Mouse (Mus musculus) right cerebral cortex, adult 2 months (tissue): Measurements from ENCODE around the gene Ntmt1.

ENCODE experiments used
- DNase-seq, 2 experiments: peaks; one replicate each; pipeline ENCODE4 v3.0.0; 2021 to 2022; ENCODE audit warnings: low spot score in 2 of 2

Gene Ntmt1

DNA sequence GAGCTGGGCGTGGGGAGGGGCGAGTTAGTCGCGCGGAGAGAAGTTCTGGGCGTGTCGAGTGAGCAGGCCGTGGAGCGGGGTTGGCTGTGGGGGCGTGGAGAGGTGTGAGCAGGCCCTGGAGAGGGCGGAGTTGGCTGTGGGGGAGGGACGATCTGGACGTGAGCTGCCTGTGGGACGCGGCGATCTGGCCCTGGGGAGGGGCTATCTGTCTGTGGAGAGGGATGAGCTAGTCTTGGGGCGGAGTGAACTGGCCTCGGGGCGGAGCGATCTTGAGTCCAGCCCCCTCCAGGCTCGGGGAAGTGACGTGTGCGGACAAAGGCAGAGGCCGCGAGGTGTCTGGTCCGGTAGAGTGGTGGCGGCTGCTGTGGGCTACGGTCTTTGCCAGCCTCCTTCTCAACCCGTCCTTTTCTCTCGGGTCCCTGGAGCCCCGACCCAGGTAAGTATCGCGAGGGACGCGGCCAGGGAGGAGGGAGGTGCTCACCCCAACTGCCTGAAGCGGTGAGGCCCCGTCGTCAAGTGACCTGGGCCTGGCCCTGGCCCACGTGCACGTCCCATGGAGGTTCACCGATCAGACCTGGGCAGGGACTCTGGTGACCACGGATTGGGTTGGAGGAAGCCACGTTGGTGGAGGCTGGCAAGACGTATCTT, at the start of gene Ntmt1:
Gene Ntmt1, plus strand, starts transcription at position 179 of the 648 bp plus-strand sequence.
- DNase-seq, result peak; percentile 99

DNA sequence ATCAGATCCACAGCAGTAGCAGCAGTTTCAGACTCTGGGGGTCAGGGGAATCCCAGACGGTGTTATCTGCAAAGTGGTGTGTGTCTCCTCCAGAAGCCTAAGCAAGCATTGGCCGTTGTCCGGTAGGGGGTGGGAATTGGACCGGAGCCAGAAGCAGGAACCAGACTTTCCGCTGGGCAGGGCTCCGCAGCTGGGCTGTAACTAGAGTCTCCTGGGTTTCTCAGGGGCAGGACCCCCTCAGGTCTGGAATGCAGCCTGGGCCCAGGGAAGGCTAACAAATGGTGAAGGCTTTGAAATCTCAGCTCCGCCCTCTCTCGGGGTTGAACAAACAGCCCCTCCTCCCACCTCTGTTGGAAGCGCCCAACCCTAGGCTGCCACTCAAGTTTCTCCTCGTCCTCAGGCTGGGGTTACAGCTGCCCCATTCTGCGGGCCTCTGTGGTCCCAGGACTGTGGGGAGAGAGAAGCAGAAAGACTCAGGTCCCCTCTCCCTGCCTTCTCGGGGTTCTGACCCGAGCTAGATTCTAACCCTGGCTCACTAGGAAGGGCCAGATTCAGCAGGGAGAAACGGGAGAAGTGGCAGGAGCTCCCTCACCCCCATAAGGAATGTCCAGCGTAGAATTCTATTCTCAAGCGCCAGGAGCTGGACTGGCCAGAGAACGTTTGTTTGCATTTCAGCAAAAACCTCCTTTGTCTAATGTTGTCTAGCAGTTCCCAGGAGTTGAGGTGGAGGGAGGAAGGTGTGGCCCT, 49.1 kb upstream of the Ntmt1 start:
- peak in 1 of 2 experiments; percentile 31 for DNase-seq

DNA sequence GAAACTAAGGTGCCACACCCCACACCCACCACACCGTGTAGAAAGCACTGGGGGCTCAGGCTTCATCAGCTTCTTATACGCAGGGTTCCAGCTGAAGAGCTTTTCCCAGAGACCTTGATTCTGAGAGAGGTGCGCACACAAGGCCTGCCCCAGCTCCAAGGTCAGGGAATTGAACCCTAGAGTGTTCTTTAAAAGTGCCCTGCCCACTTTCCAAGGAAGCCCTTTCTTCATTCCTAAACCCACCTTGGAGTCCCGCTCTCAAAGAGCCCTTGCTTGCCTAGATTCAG, 48.6 kb upstream of the Ntmt1 start:
- no peak for DNase-seq

DNA sequence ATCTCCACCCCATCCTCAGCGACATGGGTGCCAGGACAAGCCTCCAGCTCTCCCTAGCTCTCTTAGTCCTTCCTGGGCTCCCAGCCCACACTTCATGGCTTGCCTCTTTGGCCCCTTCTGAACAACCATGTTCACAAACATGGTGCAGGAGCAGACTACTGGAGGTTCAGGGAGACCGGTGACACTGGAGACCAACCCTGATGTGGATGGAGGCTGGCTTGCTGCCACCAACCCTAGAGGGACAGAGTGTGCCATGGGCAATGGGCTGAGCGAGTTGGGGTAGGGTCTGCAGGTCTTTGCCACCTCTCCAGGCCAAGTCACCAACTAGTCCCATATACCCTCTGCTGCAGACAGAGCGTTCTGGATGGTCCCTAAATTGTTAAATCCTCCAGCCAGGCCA, 48.2 kb upstream of the Ntmt1 start:
- DNase-seq, result no peak

DNA sequence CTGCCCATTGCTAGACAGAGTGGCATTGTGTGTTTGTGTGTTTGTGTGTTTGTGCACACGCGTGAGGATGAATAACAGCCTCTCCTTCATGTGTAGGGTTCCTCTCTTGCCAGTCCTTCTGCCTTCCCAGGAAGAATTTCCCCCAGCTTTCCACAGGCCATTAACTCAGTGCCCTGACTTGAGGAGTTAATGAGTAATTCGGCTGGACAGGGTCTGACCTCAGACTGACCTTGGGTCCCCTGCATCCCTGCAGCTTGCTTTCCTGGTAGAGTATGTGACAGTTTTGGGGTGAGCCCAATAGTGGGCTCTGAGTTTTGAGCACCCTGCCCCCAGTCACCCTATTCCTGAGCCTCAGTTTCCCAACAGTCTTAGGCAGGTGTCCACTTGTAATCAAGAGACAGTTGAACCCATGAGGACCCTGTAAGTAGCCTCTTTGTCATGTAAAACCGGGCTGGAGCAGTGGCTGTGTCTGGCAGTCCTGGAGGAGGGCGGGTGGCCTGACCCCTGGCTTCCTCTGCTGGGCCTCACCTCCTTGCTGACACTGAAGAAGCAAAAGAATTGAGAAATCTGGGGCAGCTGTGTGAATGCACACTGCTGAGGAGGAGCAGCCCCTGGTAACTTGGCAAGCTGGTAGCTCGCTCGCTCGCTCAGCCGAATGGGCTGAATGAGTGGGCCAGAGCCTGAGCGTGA, 47.6 kb upstream of the Ntmt1 start:
- no peak for DNase-seq

DNA sequence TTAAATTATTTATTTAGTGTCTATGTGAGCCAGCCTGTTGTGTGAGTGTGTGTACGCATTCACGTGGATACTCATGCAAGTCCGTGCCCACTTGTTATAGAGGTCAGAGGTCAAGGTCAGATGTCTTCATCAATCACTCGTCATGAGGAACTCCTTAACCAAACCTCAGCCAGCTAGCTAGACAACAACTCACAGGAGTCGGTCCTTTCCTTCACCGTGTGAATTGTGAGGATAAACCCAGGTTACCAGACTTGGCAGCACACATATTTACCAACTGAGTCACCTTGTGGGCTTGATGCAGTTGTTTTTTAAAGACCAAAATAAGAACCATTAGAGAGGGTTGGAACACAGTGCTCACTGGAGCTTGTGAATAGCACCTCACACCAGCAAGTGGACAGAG, 46.9 kb upstream of the Ntmt1 start:
- no peak for DNase-seq

DNA sequence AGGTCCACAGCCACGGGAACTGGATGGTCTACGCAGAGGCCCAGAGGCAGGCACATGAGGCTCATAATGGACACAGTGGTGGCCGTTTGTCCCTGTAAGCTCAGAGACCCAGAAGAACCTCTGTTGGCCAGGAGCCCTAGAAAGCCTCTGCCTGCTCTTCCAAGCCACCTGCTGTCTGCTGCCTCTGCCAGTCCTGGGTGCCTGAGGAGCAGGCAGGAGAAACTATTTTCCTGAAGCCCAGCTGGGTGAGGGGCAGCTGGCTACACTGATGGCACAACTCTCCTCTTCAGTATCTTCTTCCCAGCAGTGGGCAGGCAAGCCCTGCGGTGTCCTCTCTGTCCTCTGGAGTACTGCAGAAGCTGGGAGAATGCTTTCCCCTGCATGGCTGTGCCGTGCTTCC, 41.2 kb upstream of the Ntmt1 start:
- no peak for DNase-seq

DNA sequence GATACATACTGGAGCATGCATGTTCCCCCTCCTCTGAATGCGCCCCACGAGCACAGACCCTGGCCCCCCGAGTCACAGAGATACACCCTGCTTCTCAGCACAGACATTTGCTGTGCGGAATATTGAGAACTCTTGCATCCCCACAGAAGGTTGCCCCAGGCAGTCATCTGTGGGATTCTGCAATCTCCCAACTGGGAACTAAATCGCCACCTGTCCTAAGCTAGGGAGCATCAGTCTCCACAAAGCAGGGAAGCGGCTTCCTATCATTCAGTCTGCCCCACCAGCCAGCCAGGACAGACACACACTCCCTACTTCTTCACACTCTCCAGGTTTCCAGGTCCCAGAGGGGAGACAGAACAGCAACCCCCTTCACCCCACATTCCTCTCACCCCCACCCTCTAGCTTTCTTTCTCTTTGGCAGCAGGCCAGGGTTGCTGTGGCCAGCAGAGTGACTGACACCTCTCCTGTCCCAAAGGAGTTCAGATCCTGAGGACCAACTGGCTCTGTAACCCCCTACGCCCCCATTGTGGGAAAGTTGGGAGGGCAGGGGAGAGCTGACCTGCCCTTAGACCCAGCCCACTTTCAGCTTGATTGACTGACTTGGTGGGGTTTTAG, 39.9 kb upstream of the Ntmt1 start:
- no peak for DNase-seq

DNA sequence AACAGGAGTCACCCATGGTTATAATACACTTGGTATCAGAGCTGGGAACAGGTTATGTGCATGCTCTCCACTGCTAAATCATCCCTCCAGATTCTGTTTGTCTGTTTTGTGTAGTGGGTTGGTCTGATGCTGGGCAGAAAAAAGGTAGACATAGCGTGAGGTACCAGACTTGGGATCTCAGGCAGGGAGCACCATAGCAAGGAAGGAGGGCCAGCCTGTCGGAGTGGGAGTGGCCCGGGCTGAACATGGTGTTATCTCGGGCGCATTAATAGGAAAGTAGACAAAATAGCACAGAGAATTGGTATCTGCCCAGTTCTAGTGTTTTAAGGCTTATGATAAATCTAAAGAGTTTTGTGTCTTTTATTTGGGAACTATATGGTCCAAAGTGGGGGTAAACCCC, 39.1 kb upstream of the Ntmt1 start:
- DNase-seq, result no peak

DNA sequence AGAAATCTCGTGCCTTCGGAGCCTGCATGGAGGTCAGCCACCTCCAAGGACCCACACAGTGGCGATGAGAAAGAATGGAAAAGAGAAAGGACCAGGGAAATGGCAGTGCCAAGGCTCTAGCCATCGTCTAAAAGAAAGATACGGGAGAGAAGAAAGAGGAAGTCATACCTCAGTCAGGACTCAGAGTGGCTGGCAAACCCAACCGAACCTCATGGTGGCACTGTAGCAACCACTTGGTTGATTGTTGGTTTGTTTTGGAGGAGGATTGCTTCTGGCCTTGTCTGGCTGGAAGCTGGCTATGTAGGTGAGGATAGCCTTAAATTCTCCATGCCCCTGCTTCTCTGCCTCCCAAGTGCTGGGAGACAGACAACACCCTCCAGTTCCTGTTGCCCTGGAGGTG, 38.4 kb upstream of the Ntmt1 start:
- DNase-seq, result peak in 1 of 2 experiments; percentile 26

DNA sequence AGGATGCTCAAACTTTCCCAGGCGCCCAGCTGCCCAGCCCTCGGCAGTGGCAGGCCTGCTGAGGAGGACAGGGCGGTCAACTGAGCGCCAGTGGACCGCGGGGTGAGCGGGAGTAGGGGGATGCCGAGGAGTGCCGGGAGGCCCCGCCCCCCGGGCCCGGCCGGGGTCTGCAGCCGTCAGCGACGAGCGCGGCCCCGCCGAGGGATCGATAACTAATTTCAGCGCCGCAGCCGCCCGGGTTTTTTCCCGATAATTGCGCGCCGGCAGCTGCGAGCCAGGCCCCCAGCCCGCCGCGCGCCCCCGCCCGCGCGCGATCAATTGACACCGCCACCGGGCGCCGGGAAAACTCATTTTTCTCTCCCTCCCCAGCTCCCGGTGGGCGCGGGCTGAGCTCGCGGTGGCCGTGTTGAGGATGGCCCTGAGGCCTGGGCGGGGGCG, 36.2 kb upstream of the Ntmt1 start:
- peak in 1 of 2 experiments; percentile 40 for DNase-seq

DNA sequence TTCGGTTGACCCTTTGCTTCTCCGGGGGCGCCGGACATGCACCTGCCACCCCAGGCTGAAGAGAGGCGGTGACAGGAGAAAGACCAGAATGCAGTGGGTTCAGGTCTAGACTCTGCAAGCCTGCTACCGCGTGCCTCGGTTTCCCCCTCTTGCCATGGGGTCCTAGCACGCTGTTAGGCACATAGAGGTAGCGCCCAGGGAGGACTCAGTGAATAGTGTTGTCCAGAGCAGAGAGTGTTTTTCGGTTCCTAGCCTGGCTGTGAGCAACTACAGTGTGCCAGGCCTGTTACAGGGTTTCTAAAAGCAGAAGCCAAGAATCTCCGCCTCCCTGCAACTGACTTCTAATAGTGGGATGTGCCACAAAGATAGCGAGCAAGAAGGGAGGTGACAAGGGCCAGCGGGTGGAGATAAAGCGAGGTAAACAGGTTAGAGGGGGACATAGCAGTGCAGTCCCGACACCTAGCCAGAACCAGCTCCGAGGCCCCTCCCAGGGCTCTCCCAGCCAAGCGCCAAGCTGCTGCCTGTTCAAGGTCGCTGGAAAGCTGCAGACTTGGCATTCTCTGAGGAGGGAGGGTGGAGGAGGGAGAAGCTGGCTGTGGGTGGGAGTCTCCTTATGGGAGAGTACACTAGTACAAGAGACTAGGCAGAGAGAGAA, 35.7 kb upstream of the Ntmt1 start:
- peak; percentile 79 to 84 for DNase-seq

DNA sequence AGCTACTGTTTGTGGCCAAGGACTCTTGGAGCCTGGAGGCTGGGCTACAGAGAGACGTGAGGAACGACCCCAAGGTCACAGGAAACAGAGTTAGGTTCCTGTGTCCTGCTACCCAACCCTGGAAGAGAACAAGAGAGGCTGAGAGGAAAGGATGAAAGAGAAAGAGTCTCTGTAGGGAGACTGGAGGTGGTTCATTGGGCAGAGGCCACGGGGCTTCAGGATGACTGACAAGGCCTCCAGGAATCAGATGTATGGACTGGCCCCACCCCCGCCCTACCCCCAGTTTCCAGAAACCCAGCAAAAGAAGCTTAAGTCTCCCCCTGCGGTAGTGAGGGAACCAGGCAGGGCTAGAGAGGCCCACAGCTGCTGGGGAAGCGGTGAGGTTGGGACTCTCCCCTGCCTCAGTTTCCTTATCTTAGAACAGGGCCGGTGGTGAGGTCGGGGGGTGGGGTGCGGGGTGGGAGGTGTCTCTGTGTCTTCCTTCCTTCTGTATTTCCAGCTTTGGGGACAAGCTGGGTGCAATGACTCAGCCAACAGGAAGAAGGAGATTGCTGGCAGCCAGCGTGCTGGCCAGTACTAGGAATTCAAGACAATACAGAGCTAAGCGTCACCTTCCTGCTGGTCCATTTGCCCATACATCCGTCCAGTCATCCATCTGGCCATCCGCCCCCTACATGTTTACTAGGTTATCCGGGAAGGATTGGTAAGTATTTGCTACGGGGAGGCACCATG, 34.9 kb upstream of the Ntmt1 start:
- DNase-seq, result no peak

DNA sequence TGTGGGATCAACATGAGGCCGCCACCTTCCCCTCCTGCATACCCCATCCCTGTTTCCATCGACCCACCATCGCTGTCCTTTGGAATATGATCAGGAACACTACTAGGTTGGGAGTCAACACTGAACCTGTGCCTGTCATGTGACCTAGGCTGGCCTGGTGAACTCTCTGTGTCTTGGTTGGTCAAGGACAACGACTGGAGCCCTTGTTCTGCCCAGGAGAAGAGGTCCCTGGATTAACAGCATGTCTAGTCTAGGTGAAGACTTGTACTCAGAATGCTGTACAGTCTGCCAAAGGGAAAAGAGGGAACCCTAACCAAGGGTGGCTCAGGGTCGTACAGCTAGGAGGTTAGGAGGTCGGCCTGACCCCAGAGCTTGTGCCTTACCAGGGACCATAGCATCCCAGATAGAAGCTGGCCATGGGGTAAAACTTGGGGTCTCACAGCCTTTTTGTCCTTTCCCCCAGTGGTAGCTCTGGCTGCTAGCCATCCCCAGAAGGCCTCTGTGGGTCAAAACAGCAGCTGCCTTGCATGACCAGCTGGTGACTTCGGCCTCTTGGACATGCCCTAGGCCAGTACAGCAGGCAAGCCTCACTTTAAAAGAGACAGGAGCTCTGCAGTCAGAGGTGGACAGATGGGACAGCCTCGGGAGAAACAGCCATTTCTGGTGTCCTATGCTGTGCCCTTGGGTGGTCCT, 34.2 kb upstream of the Ntmt1 start:
- no peak for DNase-seq

DNA sequence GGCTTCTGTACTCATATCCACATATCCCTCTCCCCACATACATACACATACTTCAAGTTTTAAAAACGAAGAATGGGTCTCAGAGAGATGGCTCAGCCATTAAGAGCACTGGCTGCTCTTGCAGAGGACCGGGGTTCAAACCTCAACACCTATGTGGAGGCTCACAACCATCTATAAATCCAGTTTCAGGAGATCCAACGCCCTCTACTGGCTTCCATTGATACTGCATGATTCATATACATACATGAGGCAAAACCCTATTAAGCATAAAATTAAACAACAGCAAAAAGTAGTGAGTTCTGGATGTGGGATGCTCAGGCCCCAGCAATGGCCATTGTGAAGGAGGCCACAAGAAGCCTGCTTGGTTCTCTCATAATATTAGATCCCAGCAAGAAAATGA, 31.7 kb upstream of the Ntmt1 start:
- no peak for DNase-seq

DNA sequence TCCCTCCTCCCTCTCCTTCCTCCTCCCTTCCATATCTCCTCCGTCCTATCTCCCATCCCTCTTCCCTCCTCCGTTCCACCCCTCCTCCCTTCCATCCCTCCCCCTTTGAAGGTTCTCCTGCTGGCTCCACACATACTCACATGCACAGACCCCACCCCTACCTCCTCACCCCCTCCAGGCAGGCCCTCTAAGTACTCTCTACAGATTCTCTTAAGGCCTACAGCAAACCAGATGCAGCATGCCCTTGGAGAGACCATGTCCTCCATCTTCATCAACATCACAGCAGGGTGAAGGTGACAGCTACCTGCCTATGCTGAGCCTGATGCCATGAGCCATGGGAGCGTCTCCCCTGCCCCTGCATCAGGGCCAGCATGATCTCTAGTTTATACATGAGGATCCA, 30.4 kb upstream of the Ntmt1 start:
- no peak for DNase-seq

DNA sequence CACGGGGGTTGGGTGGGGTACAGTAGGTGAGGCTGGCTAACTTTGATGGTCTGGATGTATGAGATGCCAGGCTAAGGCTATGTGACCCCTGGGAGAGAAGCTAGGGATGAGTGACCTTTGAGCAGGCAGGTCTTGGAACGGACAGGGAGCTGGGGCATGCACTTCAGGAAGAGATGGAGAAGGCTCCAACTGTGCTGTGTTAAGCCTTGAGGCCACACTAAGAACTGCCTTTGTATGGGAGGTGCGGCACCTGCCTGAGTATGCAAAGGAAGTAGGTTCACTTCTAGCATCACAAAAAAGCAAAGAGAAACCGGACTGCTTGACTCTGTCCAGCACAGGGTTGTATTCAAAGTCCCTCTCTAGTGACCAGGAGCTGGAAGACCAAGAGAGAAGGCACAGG, 29.4 kb upstream of the Ntmt1 start:
- no peak for DNase-seq

DNA sequence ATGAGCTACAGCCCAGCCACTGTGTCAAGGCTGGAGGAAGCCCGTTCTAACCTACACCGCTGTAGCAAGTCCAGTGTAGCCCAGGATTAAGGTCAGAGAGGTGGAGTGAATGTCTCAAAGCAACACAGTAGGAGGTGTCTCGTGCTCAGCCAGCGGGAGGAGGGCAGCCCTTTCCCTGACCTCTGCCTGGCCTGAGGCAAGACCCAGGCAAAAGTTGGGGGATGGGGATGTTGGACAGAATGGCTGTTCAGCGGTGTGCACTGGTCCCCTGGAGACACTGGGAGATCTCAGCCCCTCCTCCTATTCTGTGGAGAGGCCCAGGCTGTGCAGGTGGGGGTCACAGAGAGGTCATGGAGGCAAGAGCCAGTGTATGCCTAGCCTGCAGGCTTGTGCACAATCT, 28.4 kb upstream of the Ntmt1 start:
- no peak for DNase-seq

DNA sequence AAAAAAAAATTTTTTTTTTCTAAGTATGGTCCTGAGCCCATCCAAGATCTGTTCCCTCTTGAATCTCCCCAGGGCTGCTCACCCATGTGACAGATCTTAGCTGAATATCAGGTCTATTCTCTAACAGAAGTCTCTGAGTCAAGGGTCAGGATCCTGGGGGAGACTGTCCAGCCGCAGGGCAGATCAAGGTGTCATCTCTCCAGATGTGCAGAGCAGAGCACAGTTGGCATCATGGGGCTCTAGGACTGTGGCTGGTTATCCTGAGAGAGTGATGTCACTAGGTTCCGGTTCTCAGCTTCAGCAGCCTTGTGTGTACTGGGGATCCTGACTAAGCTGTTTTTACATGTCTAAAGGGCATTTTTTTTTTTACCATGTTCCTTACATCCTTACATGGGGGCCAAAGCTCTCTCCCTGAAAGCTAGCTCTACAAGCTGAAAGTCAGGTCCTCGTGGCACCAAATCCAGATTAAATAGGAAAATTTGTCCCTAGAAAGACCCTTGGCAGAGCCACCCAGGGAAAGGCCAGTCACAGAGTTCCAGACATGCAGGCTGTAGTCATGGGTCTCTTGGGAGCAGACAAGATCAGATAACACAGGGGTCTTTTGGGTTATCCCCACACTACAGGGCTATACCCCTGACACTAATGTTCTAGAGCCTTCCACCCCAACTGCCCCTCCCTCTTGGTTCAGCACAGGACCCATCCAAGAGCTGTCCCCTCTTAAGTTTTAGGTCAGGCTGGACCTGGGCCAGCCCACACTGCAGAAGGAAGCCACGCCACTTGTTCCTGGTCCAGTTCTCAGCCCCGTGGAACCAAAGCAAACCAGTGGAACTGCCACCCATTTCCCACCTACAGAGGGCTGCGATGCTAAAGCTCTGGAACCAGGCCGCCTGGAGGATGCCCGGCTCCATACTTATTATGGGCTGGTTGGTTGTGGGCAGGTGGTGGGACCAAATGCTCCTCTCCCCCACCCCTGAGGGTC, 25.0 kb upstream of the Ntmt1 start:
- no peak for DNase-seq

DNA sequence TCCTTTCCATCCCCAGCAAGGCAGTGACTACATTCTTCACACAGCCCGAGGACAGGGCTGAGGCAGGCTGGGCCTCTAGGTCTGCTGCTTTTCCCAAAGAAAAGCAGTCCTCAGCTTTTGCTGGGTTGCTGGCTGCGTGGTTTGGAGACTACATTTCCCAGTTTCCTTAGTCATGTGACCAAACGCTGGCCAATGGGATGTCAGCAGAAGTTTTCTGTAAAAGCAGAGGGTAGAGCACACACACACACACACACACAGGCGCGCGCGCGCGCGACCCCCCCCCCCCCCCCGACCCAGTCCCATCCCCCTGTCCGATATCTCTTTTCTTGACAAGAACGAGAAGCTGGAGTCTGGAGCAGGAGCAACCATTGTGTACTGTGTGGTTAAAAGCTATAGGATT, 24.3 kb upstream of the Ntmt1 start:
- DNase-seq, result peak; percentile 83 to 86
